Mouse (Mus musculus) adrenal gland, adult 18-20 months (tissue): ENCODE measurements around the gene Them5. TPM values are rescaled to one million over a fixed set of nuclear protein-coding genes. Genes with fewer than 3 reads are reported as not detected.
A peak's percentile ranks its signal among the peaks of the same experiment; 100 is the strongest.

ENCODE experiments used
- DNase-seq, 2 experiments: peaks; one replicate each; pipeline ENCODE4 v3.0.0; 2021 to 2022; ENCODE audit warnings: low spot score in 2 of 2
- long read RNA-seq, 2 experiments: library from polyadenylated mRNA; stranded (forward); transcript quantifications; one replicate each; pipeline ENCODE4 v2.0.0; 2021
- total RNA-seq, 2 experiments: library from RNA; stranded (reverse); gene quantifications; 1 replicate in 1 of 2; 2 replicates in 1 of 2; pipeline ENCODE4 v1.2.3; 2021

Them5 gene
- total RNA-seq = not detected
- long read RNA-seq, experiment 1 = 0 reads
- long read RNA-seq, experiment 2 = 0 reads

DNA sequence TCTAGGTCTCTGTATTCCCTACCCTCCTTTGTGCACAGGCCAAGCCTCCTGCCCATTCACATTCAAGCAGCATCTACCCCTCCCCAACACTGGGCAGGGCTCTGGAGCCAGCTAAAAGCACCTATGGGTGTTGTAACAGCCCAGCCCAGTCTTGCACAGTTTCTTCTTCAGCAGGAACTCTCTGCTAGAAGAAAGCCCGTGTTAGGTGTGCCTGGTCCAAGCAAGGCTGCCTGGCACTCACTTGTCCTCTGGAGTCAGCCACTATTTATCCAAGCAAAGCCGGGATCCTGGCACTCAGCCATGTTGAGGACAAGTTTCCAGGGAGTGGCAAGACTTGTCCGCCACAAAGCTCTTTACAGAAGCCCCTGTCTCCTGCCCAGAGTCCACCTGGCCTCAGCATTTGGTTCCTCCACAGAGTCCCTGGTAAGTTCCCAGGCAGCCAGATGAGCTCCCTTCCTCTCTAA is at the start of gene Them5:
TSS of gene Them5 (plus strand) at position 141 of the 464 bp plus-strand sequence.
- no peak for DNase-seq

DNA sequence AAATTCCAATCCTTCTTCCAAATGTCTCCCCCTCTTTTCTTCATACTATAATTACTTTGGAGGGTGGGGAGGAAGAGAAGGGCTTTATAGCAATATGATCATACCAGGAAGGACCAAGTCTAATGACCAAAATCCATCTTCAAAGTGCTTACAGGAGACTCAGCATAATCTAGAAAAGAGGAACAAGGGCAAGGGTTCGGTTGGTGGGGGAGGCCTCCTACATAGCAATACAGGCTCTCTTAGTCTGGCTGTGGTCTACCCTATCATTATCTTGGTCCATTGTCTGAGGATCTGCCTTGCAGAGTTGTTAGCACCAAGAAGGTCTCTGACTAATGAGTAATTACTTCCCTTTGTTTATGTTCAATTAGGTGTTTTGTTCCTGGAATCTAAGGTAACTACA is 36.4 kb upstream of the Them5 start:
- no peak for DNase-seq

DNA sequence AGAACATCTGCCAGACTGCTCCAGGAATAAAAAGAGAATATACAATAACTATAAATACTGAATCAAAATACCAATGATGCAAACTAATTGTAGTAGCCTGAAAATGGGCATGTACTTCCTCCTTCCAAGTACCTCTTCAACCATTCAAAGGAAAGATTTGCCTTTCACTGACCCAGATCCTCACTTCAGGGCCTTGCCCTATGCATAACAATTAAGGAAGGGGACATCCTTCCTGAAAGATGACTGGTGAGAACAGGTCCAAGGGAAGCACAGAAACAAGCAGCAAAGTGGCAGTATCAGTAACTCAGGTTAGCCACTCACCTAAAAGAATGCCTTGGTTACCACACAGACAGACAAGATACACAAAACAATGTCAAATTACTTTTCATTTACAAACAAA is 34.9 kb upstream of the Them5 start:
- DNase-seq = no peak

DNA sequence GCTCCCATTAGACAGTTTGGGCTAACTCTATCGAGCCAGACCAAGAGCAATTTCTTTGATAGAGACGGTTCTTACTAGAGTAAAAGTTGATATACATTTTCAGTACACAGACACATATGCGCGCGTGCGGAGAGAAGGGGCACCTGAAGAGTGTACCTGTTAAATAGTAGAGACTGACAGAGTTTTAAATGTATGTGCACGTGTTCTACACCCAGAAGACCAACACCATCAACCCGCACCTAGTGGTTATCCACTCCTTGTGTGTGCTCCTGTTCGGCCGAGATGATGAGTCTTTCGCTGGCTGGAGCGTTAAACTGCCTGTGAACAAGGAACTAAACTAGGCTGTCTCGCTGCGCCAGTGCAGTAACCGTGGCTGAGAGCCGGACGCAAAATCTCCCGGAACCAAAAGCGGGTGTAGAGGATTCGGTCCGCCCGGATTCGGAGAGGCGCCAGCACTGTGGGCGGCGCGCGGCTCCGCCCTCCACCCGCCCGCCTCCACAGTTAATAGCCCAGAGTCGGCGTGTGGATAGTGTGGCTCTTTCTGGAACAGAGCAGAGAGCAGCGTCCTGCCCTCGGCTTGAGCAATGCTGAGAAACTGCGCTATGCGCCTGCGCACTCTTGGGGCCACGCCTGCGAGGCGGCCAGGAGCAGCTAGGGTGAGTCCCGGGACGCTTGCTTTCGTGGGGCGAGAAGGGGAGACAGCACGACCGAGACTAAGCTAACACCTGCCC is 32.1 kb upstream of the Them5 start, which contains the start of gene Them4:
TSS of gene Them4 (plus strand) at position 457 of the 731 bp plus-strand sequence.
- DNase-seq = peak; percentile 96

DNA sequence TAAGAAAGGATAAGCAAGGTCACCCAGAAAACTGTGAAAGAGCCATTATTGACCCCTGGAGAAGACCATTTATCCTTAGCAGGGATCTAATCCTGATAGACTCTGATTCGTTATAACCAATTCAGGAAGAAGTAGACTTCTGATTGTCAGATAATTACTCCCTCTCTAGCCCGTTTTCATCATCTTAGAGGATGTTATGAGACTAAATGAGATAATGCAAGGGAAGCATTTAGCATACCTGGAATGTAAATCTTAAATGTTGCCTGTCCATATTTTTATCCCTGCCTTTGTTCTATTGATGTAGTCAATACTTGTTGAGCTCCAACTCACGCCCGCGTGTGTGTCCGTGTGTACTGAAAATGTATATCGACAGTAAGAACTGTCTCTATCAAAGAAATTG is 31.4 kb upstream of the Them5 start:
- no peak for DNase-seq

DNA sequence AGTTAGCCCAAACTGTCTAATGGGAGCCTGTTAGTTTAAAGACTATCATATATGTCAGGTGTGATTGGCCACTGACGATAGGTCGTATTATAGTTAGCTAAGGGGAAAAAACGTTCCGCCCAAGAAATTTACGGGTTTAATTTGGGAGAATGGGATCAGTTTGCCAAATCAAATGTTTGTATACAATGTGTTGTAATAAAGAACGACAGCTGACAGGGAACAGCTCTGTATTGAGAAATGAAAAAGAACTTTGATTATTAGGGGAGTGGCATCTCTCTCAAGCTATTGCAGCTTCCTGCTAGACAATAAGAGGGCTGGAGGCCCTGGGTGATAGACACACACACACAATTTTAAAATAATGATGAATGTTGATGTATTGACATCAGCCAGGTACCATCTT is 31.0 kb upstream of the Them5 start:
- no peak for DNase-seq

DNA sequence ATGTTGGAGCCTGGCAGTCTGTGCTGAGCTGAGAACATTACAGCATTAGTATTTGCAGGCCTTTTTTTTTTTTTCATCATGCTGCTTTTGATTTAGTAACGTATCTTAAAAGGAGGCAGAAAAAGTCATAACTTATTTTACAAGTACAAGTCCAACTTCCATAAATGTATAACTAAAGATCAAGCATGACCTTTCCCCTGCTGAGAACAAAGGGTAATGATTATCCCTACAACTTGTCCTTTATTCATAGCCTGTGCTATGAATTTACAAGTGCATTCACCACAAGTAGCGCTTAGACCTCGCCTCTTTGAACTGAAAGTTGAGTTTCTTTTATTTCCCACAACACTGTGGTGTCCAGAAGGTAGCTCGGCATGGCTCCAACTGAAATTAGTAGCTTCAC is 30.5 kb upstream of the Them5 start:
- no peak for DNase-seq

DNA sequence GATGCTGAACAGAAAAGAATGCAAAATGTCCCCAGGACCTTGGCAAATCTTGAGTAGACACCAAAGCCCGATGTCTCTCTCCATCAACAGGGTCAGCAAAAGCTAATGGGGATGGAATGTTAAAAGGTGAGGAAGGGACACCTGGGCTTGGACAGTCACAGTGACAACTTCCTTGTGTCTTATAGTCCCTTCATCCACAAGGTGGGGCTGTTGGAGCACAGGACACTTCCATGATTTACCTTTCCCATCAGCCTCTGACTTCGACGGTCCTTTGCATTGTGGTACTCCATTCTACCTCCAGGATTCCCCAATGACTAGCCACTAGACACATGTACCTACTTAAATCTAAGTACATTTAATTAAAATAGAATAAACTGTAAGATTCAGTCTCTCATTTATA is 13.2 kb upstream of the Them5 start:
- no peak for DNase-seq

DNA sequence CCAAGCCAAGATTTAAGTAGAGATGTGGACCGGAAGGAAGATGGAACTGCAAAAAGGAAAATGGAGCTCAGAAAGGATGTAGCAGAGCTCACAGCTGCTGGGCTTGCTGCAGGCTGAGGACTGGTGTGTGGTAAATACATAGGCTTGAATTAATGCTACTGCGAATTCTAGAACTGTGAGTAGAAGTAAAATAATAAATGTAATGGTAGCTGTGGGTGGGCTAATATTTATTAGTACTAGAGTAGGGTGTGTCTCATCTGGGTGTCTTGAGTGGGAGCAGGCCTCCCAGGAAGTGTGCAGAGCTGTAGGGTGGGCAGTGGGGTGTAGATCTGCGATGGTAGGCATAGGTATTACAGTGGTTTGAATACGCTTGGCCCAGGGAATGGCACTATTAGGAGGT is 7.5 kb upstream of the Them5 start:
- DNase-seq = no peak

DNA sequence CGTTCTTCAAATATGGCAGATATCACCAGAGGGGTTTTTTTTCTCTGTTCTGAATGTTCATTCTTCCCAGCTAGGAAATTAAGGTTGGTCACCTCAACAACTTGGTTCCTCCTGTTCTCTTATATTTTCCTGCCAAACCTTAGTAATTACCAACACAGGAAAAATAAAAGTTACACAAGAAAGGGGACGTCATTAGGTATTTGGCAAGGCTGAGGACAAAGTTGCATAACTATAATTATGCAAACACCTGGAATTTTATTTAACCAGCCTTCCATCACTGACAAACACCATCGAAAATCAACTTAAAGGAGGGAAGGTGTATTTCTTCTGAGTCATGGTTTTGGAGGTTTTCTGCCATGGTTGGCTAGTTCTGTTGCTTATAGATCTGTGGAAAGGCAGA is 3.4 kb upstream of the Them5 start:
- no peak for DNase-seq

DNA sequence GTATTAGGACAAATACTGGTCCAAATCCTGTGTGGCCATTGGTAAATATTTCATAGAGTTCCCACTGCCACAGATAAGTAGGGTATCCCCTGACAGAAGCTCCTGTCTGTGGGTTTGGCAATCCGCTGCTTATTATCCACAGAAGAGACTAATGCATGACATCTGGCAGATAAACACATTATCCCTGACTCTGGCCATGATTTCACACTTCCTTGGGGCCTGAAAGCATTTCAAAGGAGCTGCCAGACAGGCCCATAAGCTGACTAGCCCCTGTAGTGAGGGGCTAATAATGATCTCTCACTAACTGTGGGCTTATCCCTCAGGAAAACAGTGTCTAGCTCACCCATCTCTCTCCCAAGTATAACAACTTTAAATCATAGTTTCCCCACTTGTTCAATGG is 653 bp downstream of the Them5 start:
- no peak for DNase-seq

DNA sequence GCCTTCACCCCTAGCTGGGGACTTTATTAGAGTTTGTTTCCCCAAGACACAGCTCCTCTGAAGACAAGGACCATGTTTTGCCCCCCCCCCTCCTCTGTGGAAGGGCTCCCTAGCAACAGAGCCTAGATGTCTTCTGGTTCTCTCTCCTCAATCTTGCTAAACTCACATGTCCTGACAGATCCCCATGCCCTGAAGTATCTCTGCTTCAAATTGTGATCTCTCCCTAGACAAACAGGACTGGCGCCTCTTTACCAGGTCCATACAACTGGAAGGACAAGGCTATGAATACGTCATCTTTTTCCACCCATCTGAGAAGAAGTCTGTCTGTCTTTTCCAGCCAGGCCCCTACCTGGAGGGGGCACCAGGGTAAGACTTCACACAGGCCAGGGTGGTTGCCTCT is 2.3 kb downstream of the Them5 start:
- no peak for DNase-seq

DNA sequence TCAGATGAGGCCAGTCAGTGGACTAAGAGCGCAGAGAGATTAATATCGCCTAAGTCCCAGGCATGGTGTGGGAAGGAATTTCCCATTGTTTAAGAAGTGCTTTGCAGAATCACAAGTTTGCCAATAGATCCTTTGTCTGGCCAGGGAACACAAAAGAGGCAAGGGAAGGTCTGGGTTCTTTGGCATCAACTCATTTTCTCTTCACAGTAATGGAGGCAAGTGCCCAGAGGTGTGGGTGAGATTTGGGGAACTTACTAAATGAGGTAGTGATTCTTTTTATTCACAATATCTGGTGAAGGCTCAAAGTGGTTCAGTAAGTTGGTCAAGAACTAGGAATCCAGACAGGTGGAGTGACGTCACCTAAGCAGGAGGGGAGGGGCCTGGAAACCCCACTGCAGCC is 3.0 kb downstream of the Them5 start:
- no peak for DNase-seq

DNA sequence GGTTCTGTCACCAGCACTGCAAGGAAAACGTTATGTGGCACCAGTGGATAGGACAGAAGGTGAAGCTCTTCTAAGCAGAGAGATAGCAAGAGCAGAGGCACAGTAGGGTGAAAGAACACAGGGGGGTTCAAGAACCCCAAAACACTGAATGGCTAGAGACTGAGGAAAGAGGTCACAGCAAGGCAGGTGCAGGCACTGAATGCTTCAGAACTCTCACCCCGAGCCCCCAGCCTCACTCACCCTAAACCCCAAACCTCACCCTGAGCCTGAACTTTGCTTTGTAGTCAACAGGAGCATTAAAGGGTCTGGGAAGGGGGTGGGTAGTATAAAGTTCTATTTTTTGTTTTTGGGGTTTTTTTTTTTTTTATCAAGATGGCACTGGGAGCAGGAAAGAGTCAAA is 6.2 kb downstream of the Them5 start:
- DNase-seq = no peak

DNA sequence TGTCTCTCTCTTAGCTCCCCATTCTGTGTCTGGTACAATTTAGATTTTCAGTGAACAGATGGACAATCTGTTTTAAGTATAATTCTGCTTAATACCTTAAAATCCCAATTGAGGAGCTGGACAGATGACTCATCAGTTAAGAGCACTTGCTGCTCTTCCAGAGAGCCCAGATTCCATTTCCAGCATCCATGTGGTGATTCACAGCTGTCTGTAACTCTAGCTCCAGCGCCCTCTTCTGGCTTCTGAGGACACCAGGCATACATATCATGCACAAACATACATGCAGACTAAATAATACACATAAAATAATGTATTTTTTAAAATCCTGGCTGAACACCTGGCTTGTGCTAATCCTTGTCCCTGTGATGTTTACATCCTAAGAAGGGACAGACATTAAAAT is 18.9 kb downstream of the Them5 start:
- DNase-seq = peak in 1 of 2 experiments; percentile 38

DNA sequence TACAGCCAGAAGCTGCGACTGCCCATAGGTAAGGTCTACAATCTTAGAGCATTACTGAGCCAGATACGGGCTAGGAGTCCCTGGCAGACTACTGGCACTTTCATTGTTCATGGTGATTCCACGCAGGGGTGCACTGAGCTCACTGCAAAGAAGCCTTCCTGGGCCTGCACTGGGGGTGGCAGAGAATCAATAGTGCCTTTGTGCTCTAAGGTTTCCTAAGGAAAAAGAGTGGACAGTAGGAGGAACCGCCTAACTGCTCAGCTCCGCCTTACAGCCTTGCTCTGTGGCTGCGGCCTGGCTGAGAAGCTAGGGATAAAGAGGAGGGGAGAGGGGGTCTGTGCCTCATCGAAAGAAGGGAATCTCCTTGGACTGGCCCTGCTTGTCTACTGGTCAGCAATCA is 20.2 kb downstream of the Them5 start, which contains the start of gene C2cd4d:
TSS of gene C2cd4d (plus strand) at position 301 of the 400 bp plus-strand sequence.
- DNase-seq = no peak

DNA sequence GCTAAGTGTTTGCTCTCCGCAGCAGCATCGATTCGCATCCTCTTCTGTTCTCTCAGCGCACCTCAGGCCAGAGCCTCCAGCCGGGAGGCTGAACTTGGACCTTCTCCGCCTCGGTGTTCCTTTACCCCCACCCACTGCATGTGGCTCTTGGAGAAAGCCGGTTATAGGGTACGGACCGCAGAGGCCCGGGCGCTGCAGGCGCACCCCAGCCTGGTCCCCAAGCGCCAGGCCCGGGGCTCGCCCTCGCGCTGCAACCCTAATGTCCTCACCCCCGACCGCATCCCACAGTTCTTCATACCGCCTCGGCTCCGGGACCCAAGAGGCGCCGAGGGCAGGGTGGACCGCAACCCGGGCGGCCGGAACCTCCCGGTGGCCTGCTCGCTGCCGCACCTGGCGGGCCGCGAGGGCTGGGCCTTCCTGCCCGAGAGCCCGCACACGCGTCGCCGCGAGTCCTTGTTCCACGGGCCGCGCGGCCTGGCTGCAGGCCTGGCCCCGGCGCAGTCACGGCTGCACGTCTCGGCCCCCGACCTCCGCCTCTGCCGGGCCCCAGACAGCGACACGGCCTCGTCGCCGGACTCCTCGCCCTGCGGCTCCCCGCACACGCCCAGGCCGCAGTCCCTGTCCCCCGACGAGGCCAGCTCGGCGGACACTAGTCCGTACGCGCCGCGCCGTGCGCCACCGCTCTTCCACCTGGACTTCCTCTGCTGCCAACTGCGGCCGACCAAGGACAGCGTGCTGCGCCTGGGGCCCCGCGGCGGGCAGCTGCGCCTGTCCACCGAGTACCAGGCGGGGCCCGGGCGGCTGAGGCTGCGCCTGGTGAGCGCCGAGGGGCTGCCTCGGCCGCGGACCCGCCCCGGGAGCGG is 21.6 kb downstream of the Them5 start:
- DNase-seq = peak; percentile 59 to 64

DNA sequence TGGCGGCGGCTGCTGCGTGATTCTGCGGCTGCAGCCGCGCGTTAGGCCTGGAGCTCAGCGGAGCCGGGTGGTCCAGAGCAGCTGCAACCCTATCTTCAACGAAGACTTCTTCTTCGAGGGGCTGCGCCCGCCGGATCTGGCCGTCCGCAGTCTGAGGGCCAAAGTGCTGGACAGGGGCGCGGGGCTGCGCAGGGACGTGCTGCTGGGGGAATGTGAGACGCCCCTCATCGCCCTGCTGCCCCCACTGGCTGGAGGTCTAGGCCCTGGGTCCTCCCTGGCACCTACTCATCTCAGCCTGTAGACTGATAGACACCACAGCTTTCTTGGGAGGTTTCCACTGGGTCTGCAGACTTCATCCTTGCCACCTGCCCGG is 22.2 kb downstream of the Them5 start:
- DNase-seq = no peak

DNA sequence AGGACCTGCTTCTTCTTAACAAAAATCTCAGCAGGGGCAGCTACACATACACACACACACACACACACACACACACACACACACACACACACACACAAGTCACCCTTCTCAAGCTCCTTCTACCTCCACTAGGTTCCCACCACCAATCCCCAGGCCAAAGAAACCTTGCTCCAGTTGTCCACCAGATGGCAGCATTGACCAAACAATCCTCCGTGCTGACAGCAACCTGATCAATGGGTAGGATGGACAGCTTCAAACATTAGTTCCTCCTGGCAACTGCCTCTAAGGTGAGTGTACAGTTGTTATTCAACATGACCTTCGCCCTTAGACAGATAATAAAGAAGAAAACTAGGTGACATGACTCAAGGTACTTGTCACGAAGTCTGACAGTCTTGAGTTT is 24.9 kb downstream of the Them5 start:
- DNase-seq = peak; percentile 72 to 77

DNA sequence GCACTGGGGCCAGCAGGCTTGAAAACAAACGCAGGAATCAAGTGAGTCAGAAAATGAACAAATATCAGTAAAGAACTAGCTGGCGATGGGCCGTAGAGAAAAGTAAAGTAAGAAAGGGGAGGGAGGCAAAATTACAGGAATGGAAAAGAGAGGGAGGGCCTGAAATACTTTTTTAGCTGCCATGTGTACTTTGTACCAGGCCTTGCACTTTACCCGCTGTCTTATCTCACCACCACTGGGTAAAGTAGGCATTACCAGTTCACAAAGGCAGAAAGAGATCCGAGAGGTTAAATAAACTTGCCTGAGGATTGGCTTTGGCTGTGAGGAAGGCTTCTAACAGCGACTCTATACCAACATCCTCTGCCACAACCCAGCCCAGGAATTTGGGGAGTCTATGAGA is 25.6 kb downstream of the Them5 start:
- no peak for DNase-seq

DNA sequence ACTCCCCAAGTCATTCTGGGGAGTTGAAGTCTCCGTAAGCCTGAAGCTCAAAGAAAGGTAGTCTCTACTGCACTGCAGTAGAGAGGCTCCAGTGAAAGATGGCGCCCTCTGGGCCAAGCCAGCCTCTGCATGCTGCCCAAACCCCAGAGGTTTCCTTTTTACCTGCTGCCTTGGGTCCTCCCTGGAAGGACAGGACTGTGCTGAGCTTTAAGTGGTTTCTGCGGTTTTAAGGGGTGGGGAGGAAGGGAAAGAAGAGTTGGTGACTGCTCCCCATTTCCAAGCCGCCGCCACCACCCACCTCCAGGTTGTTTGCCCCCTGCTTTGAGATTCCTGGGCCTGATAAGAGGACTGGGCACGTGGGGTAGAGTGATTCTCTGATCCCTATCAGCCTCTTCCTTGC is 26.7 kb downstream of the Them5 start:
- DNase-seq = no peak

DNA sequence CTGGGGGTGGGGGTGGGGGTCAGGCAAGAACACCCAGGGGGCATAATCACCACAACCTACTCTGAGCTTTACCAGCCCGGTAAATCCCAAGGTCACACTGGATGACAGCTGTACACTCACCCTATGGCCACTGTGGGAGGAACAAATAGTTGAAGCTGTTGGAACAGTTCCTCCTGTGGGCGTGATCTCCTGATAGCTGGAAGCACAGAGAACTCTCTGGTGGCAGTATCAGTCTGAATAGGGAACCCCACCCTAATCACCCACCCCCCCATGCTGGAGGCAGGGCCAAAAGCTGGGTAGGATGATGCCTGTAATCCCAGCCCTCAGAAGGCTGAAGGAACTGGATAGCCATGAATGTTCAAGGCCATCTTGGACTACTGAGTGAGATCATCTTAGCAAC is 27.8 kb downstream of the Them5 start:
- DNase-seq = no peak
